Mouse (Mus musculus) right cerebral cortex, adult 18-20 months (tissue): ENCODE results near the gene Atp9a.
"Not testable (repeated sequence)": the region's sequence is repeated elsewhere in the genome, so short reads cannot be mapped to it uniquely, and the experiment has no call there.

ENCODE experiments used
- DNase-seq: peaks from one replicate; pipeline ENCODE4 v3.0.0; 2022; ENCODE audit warnings: mixed read lengths

Atp9a gene

GRCm38 (mm10) chr2:168742059-168742627 is at the start of gene Atp9a:
Gene Atp9a, minus strand, starts transcription at chr2:168742409.
- peak; percentile 82 for DNase-seq

GRCm38 (mm10) chr2:168791115-168791802 is 49.0 kb upstream of the Atp9a start:
- DNase-seq: no peak

- DNase-seq: no peak
Observed at GRCm38 (mm10) chr2:168786174-168786573, 44.0 kb upstream of the Atp9a start.

- DNase-seq: no peak
Observed at GRCm38 (mm10) chr2:168780596-168780995, 38.4 kb upstream of the Atp9a start.

- no peak for DNase-seq
Observed at GRCm38 (mm10) chr2:168780024-168780423, 37.8 kb upstream of the Atp9a start.

- DNase-seq: no peak
Observed at GRCm38 (mm10) chr2:168777481-168777880, 35.3 kb upstream of the Atp9a start.

GRCm38 (mm10) chr2:168776238-168776637 is 34.0 kb upstream of the Atp9a start:
- DNase-seq: no peak

- no peak for DNase-seq
Observed at GRCm38 (mm10) chr2:168769259-168769658, 27.1 kb upstream of the Atp9a start.

- no peak for DNase-seq
Observed at GRCm38 (mm10) chr2:168767582-168767981, 25.4 kb upstream of the Atp9a start, which contains the start of gene Sall4. Gene Sall4, minus strand, starts transcription at chr2:168767943.

GRCm38 (mm10) chr2:168766538-168767361 is 24.5 kb upstream of the Atp9a start:
- DNase-seq: no peak

- no peak for DNase-seq
Observed at GRCm38 (mm10) chr2:168765696-168766537, 23.7 kb upstream of the Atp9a start.

GRCm38 (mm10) chr2:168765065-168765681 is 23.0 kb upstream of the Atp9a start:
- DNase-seq: peak; percentile 31

- no peak for DNase-seq
Observed at GRCm38 (mm10) chr2:168764460-168764867, 22.3 kb upstream of the Atp9a start.

GRCm38 (mm10) chr2:168763785-168764184 is 21.6 kb upstream of the Atp9a start:
- no peak for DNase-seq

GRCm38 (mm10) chr2:168762411-168762815 is 20.2 kb upstream of the Atp9a start:
- DNase-seq: no peak

- no peak for DNase-seq
Observed at GRCm38 (mm10) chr2:168761954-168762353, 19.7 kb upstream of the Atp9a start.

GRCm38 (mm10) chr2:168761141-168761540 is 18.9 kb upstream of the Atp9a start:
- DNase-seq: no peak

- not testable (repeated sequence) for DNase-seq
Observed at GRCm38 (mm10) chr2:168744406-168744805, 2.2 kb upstream of the Atp9a start.

GRCm38 (mm10) chr2:168742649-168743048 is 440 bp upstream of the Atp9a start:
- DNase-seq: peak; percentile 44

GRCm38 (mm10) chr2:168741273-168742058 is 743 bp downstream of the Atp9a start:
- DNase-seq: peak; percentile 88

GRCm38 (mm10) chr2:168740496-168740895 is 1.7 kb downstream of the Atp9a start:
- DNase-seq: no peak
